Mouse (Mus musculus): ENCODE data around the gene Ahdc1. TPM values are rescaled to one million over a fixed set of nuclear protein-coding genes. Genes with fewer than 3 reads are reported as not detected.

Gene Ahdc1
- total and polyA plus RNA-seq, 3 experiments: 2.7 to 37.9 (median 15.6) TPM

GRCm38 (mm10) chr4:133121974-133122637, 111.0 kb downstream of the Ahdc1 start:
- TF ChIP-seq GATA1 (IDR thresholded peaks at IDR 0.05; ENCODE audit: borderline replicate concordance, low read length) (no peak), POLR2AphosphoS5 (IDR thresholded peaks at IDR 0.05; ENCODE audit: insufficient replicate concordance, low read depth, low read length) (no peak)
- peaks cover 24% of the 10 kb centered on the region for H3K27me3 ChIP-seq (ENCODE audit: insufficient read depth, low read length)
- peaks cover 19% of the 10 kb centered on the region; the same call in 1 of the 2 replicates for H3K4me1 ChIP-seq (ENCODE audit: insufficient read depth, low read depth, low read length)
- H3K36me3 ChIP-seq (replicated peaks): no peaks in the 10 kb centered on the region
- peaks cover 5% of the 10 kb centered on the region for H3K9me3 ChIP-seq (replicated peaks)
- no peak overlapping the region for H3K4me3 ChIP-seq (ENCODE audit: low read depth, low read length)
- ATAC-seq (ENCODE audit: extremely low read depth, insufficient number of reproducible peaks, low FRiP score, poor library complexity, severe bottlenecking) (no peak), DNase-seq (ENCODE audit: low spot score) (no peak)

GRCm38 (mm10) chr4:133127079-133127478, 116.0 kb downstream of the Ahdc1 start:
- Histone ChIP-seq H3K27me3 (ENCODE audit: insufficient read depth, low read length) (0 out of 2 replicates have a peak, but pooled peaks cover 1% of the 10 kb centered on the region), H3K4me1 (ENCODE audit: insufficient read depth, low read depth, low read length) (peaks cover 29% of the 10 kb centered on the region), H3K36me3 (replicated peaks) (no peaks in the 10 kb centered on the region), H3K4me3 (ENCODE audit: low read depth, low read length) (no peak overlapping the region), H3K9me3 (replicated peaks) (peaks cover 5% of the 10 kb centered on the region)
- DNase-seq (ENCODE audit: low spot score): no peak
- no peak for ATAC-seq (ENCODE audit: extremely low read depth, insufficient number of reproducible peaks, low FRiP score, poor library complexity, severe bottlenecking)
- TF ChIP-seq POLR2AphosphoS5 (IDR thresholded peaks at IDR 0.05; ENCODE audit: insufficient replicate concordance, low read depth, low read length): no peak
- TF ChIP-seq GATA2 (IDR thresholded peaks at IDR 0.05; ENCODE audit: borderline replicate concordance, low read depth, low read length): no peak
- TF ChIP-seq TAL1 (conservative IDR thresholded peaks at IDR 0.05; ENCODE audit: low read depth, low read length): no peak
- TF ChIP-seq CTCF (IDR thresholded peaks at IDR 0.05; ENCODE audit: low read depth, low read length): no peak
- TF ChIP-seq GATA1 (IDR thresholded peaks at IDR 0.05; ENCODE audit: borderline replicate concordance, low read length): no peak

Other genes starting within 250 kb of the Ahdc1 start
- 48.8 and 56.5 TPM in 2 replicates for gene Rpa2, start 242.9 kb upstream of the Ahdc1 start, total RNA-seq (2014; fragmentation: Nextera tagmentation)
- 76.3 and 83.1 TPM in 2 replicates for gene Rpa2, start 242.9 kb upstream of the Ahdc1 start, total RNA-seq (2017)
- gene Rpa2, start 242.9 kb upstream of the Ahdc1 start, polyA plus RNA-seq (2012): 109 and 132 TPM in 2 replicates
- 0.38 TPM in 1 of 2 replicates, not detected in the other for gene Themis2, start 214.9 kb upstream of the Ahdc1 start, total RNA-seq (2014; fragmentation: Nextera tagmentation)
- 0.29 and 0.55 TPM in 2 replicates for gene Themis2, start 214.9 kb upstream of the Ahdc1 start, total RNA-seq (2017)
- gene Themis2, start 214.9 kb upstream of the Ahdc1 start, polyA plus RNA-seq (2012): 0.16 and 0.32 TPM in 2 replicates
- 52.9 and 58.8 TPM in 2 replicates for gene Ppp1r8, start 168.1 kb upstream of the Ahdc1 start, total RNA-seq (2014; fragmentation: Nextera tagmentation)
- 69.7 and 73.5 TPM in 2 replicates for gene Ppp1r8, start 168.1 kb upstream of the Ahdc1 start, total RNA-seq (2017)
- gene Ppp1r8, start 168.1 kb upstream of the Ahdc1 start, polyA plus RNA-seq (2012): 42.8 and 52.6 TPM in 2 replicates
- gene Stx12, start 126.8 kb upstream of the Ahdc1 start, total RNA-seq (2014; fragmentation: Nextera tagmentation): 34.8 and 36.9 TPM in 2 replicates
- 35.2 and 39.6 TPM in 2 replicates for gene Stx12, start 126.8 kb upstream of the Ahdc1 start, total RNA-seq (2017)
- 6.6 and 6.7 TPM in 2 replicates for gene Stx12, start 126.8 kb upstream of the Ahdc1 start, polyA plus RNA-seq (2012)
- 24.2 and 25.9 TPM in 2 replicates for gene Fam76a, start 88.7 kb upstream of the Ahdc1 start, total RNA-seq (2014; fragmentation: Nextera tagmentation)
- 28.3 and 39.8 TPM in 2 replicates for gene Fam76a, start 88.7 kb upstream of the Ahdc1 start, total RNA-seq (2017)
- gene Fam76a, start 88.7 kb upstream of the Ahdc1 start, polyA plus RNA-seq (2012): 15.4 and 16.2 TPM in 2 replicates
- not detected in 2 replicates for gene Fgr, start 37.2 kb upstream of the Ahdc1 start, total RNA-seq (2014; fragmentation: Nextera tagmentation)
- gene Fgr, start 37.2 kb upstream of the Ahdc1 start, total RNA-seq (2017): 0.05 TPM in 1 of 2 replicates, not detected in the other
- gene Fgr, start 37.2 kb upstream of the Ahdc1 start, polyA plus RNA-seq (2012): not detected in 2 replicates
- 127 and 152 TPM in 2 replicates for gene Wasf2, start 119.2 kb downstream of the Ahdc1 start, total RNA-seq (2014; fragmentation: Nextera tagmentation)
- 8.2 and 12.1 TPM in 2 replicates for gene Wasf2, start 119.2 kb downstream of the Ahdc1 start, total RNA-seq (2017)
- gene Wasf2, start 119.2 kb downstream of the Ahdc1 start, polyA plus RNA-seq (2012): 54.9 and 58.3 TPM in 2 replicates
- not detected in 2 replicates for gene Cd164l2, start 200.9 kb downstream of the Ahdc1 start, total RNA-seq (2014; fragmentation: Nextera tagmentation)
- not detected in 2 replicates for gene Cd164l2, start 200.9 kb downstream of the Ahdc1 start, total RNA-seq (2017)
- not detected in 2 replicates for gene Cd164l2, start 200.9 kb downstream of the Ahdc1 start, polyA plus RNA-seq (2012)
- 0.58 TPM in 1 of 2 replicates, not detected in the other for gene Gpr3, start 201.3 kb downstream of the Ahdc1 start, total RNA-seq (2014; fragmentation: Nextera tagmentation)
- 0.06 and 0.16 TPM in 2 replicates for gene Gpr3, start 201.3 kb downstream of the Ahdc1 start, total RNA-seq (2017)
- 0.02 and 0.10 TPM in 2 replicates for gene Gpr3, start 201.3 kb downstream of the Ahdc1 start, polyA plus RNA-seq (2012)
- gene Map3k6, start 229.6 kb downstream of the Ahdc1 start, total RNA-seq (2014; fragmentation: Nextera tagmentation): 20.9 and 28.4 TPM in 2 replicates
- gene Map3k6, start 229.6 kb downstream of the Ahdc1 start, total RNA-seq (2017): 27.6 and 29.2 TPM in 2 replicates
- 85.3 and 87.2 TPM in 2 replicates for gene Map3k6, start 229.6 kb downstream of the Ahdc1 start, polyA plus RNA-seq (2012)

Measured in G1E (cell line).